Comparison of ENCODE assay signal across 13 mouse cellular contexts in genomic region chr7:134081307-134082072, GRCm38 (mm10).
DNase-seq lines count a peak whose midpoint lies in the region.
"Had no signal": no experiment of that assay in that cellular context is flagged by ENCODE, and none has a peak within 500 bp of the region (broad histone marks: within the 10 kb centered on the region; RNA-seq: fewer than 3 reads in every experiment).

No protein-coding gene starts in this region.

- intact Hi-C loops in heart, postnatal 25 days (cut with DNase I), result no loop called here
- intact Hi-C loops in left cerebral cortex, postnatal 14 days (cut with DNase I), result no loop called here

- DNase-seq in cerebellum, adult 9-10 months, result peak; percentile 5
- DNase-seq in cerebellum, adult 8-10 months, result no peak
- peak; percentile 67 for DNase-seq in heart, adult 11 months
- no peak for DNase-seq in heart, postnatal 25 days (ENCODE audit: low spot score)
- peak; percentile 32 for DNase-seq in kidney, postnatal 14 days
- no peak for DNase-seq in kidney, adult 9 months
- peak; percentile 24 to 51 for DNase-seq in cerebellum, postnatal 25 days
- DNase-seq in left cerebral cortex, postnatal 14 days (ENCODE audit: low spot score in 2 of 2), result no peak
- DNase-seq: B cell, adult 2 months; layer of hippocampus, postnatal 36 days; midbrain, embryonic 14.5 days; right cerebral cortex, postnatal 25 days; thymus, postnatal 36 days had no signal

Comparison
In these comparisons a context has a peak if more than half of its experiments do, and no peak if none do; other contexts are left out.
1. DNase-seq: peak in cerebellum, adult 9-10 months (single experiment), heart, adult 11 months (single experiment), kidney, postnatal 14 days (single experiment) and cerebellum, postnatal 25 days (2 of 2); none in cerebellum, adult 8-10 months (single experiment), heart, postnatal 25 days (single experiment), kidney, adult 9 months (single experiment) and left cerebral cortex, postnatal 14 days (0 of 2).